Mouse (Mus musculus) megakaryocyte-erythroid progenitor cell, adult 5-6 weeks (primary cell): ENCODE measurements around the gene Lrch3. TPM values are rescaled to one million over a fixed set of nuclear protein-coding genes. Genes with fewer than 3 reads are reported as not detected.
"Not testable (repeated sequence)": the region's sequence is repeated elsewhere in the genome, so short reads cannot be mapped to it uniquely, and the experiment has no call there.

Source experiments
- ATAC-seq: replicated peaks from 2 replicates; pipeline ENCODE4 v1.8.0; 2016; ENCODE audit warnings: mild to moderate bottlenecking, inconsistent platforms; ENCODE audit not compliant: severe bottlenecking, poor library complexity, low FRiP score, low TSS enrichment
- total RNA-seq, 2 experiments: library from RNA; stranded (forward) in 1 of 2; stranded (reverse) in 1 of 2; fragments of 200-1000, 215-1000 nt in 1 of 2; fragments of >200 nt in 1 of 2; fragmentation: Nextera tagmentation in 1 of 2; gene quantifications; 2 replicates each; pipeline ENCODE4 v1.2.3; 2014 to 2017

Gene Lrch3
- total RNA-seq, 2 experiments from 2014 or later = 13.1 to 15.6 TPM

- ATAC-seq = no peak
Observed at GRCm38 (mm10) chr16:32906186-32906585, 7.7 kb upstream of the Lrch3 start.

GRCm38 (mm10) chr16:32906727-32907126 is 7.2 kb upstream of the Lrch3 start:
- peak; percentile 55; the same call in 1 of the 2 replicates for ATAC-seq

GRCm38 (mm10) chr16:32913212-32913611 is 688 bp upstream of the Lrch3 start:
- no peak for ATAC-seq

- no peak for ATAC-seq
Observed at GRCm38 (mm10) chr16:32915292-32916068, 1.6 kb downstream of the Lrch3 start.

- ATAC-seq = not testable (repeated sequence)
Observed at GRCm38 (mm10) chr16:32926629-32927028, 12.7 kb downstream of the Lrch3 start.

GRCm38 (mm10) chr16:32927044-32927443 is 13.1 kb downstream of the Lrch3 start:
- ATAC-seq = no peak

- no peak for ATAC-seq
Observed at GRCm38 (mm10) chr16:32929918-32930317, 16.0 kb downstream of the Lrch3 start.

- ATAC-seq = no peak
Observed at GRCm38 (mm10) chr16:32934470-32934869, 20.6 kb downstream of the Lrch3 start.

- ATAC-seq = no peak
Observed at GRCm38 (mm10) chr16:32935088-32935487, 21.2 kb downstream of the Lrch3 start.

- no peak for ATAC-seq
Observed at GRCm38 (mm10) chr16:32937358-32937757, 23.5 kb downstream of the Lrch3 start.

GRCm38 (mm10) chr16:32939301-32939700 is 25.4 kb downstream of the Lrch3 start:
- not testable (repeated sequence) for ATAC-seq

GRCm38 (mm10) chr16:32939716-32940115 is 25.8 kb downstream of the Lrch3 start:
- ATAC-seq = not testable (repeated sequence)

GRCm38 (mm10) chr16:32941226-32941625 is 27.3 kb downstream of the Lrch3 start:
- peak; percentile 94 for ATAC-seq

GRCm38 (mm10) chr16:32942694-32943093 is 28.8 kb downstream of the Lrch3 start:
- no peak for ATAC-seq

- no peak for ATAC-seq
Observed at GRCm38 (mm10) chr16:32945379-32945778, 31.5 kb downstream of the Lrch3 start.

GRCm38 (mm10) chr16:32948016-32948415 is 34.1 kb downstream of the Lrch3 start:
- ATAC-seq = no peak

- no peak for ATAC-seq
Observed at GRCm38 (mm10) chr16:32948656-32949055, 34.8 kb downstream of the Lrch3 start.

GRCm38 (mm10) chr16:32949281-32949680 is 35.4 kb downstream of the Lrch3 start:
- ATAC-seq = no peak

- no peak for ATAC-seq
Observed at GRCm38 (mm10) chr16:32951074-32951473, 37.2 kb downstream of the Lrch3 start.

- no peak for ATAC-seq
Observed at GRCm38 (mm10) chr16:32953806-32954205, 39.9 kb downstream of the Lrch3 start.

- no peak for ATAC-seq
Observed at GRCm38 (mm10) chr16:32954304-32954703, 40.4 kb downstream of the Lrch3 start.
